Mouse (Mus musculus) hindbrain, postnatal 0 days (tissue): ENCODE results near the gene Chd1l. TPM values are rescaled to one million over a fixed set of nuclear protein-coding genes. Genes with fewer than 3 reads are reported as not detected.

Experiments used
- ATAC-seq: fragments of 200-750 bp; cut with Nextera tagmentation; 2 replicates; pipeline ENCODE4 v1.8.0; 2017; ENCODE audit warnings: mild to moderate bottlenecking, moderate TSS enrichment, moderate library complexity
- DNase-seq: peaks from one replicate; pipeline ENCODE4 v3.0.0-alpha.2; 2015; ENCODE audit warnings: low spot score
- H3K27ac ChIP-seq: fragments of 300-500 bp; sonication (generic); 2 replicates; pipeline ENCODE4 v1.5.1; 2014; ENCODE audit warnings: mild to moderate bottlenecking
- H3K27me3 ChIP-seq: fragments of 300-500 bp; sonication (generic); 2 replicates; pipeline ENCODE4 v1.6.1; 2014; ENCODE audit warnings: low read length, mixed read lengths; ENCODE audit not compliant: insufficient read depth
- H3K36me3 ChIP-seq: fragments of 300-500 bp; sonication (generic); 2 replicates; pipeline ENCODE4 v1.6.1; 2014; ENCODE audit warnings: low read length, mixed read lengths; ENCODE audit not compliant: insufficient read depth
- H3K4me1 ChIP-seq: fragments of 300-500 bp; sonication (generic); 2 replicates; pipeline ENCODE4 v1.6.1; 2014; ENCODE audit warnings: antibody characterized with exemption, low read length, mixed read lengths; ENCODE audit not compliant: insufficient read depth
- H3K4me2 ChIP-seq: fragments of 300-500 bp; sonication (generic); 2 replicates; pipeline ENCODE4 v1.6.1; 2014; ENCODE audit warnings: low read depth, mild to moderate bottlenecking, low read length, moderate library complexity, mixed read lengths
- H3K4me3 ChIP-seq: fragments of 300-500 bp; sonication (generic); 2 replicates; pipeline ENCODE4 v1.5.1; 2014; ENCODE audit warnings: low read length
- H3K9ac ChIP-seq: fragments of 300-500 bp; sonication (generic); replicated peaks from 2 replicates; pipeline ENCODE4 v1.6.1; 2014; ENCODE audit warnings: mild to moderate bottlenecking, low read length, moderate library complexity, mixed read lengths
- H3K9me3 ChIP-seq: fragments of 300-500 bp; sonication (generic); 2 replicates; pipeline ENCODE4 v1.6.1; 2016; ENCODE audit warnings: low read length, mixed read lengths
- CTCF ChIP-seq: IDR thresholded peaks from 2 replicates; pipeline ENCODE4 v1.5.1; 2016; ENCODE audit warnings: antibody characterized with exemption, control low read depth, low read depth
- WGBS: fragments of 180-500 bp; shearing (Covaris S2); extraction: QIAGEN DNeasy Blood & Tissue Kit; methylation state at CpG from one replicate; pipeline ENCODE4 v1.1.7; 2014; 5-methylcytosine and 5-hydroxymethylcytosine counted together
- polyA plus RNA-seq: library from polyadenylated mRNA; unstranded; fragments of >200 nt; fragmentation: Nextera tagmentation; extraction: Ambion mirVana; gene quantifications from 2 replicates; pipeline ENCODE4 v1.2.1, GENCODE M21; 2015
- total RNA-seq: library from RNA; depleted of rRNA; stranded (reverse); fragments of >200 nt; gene quantifications from 2 replicates; pipeline ENCODE4 v1.2.3, GENCODE M21; 2014; rRNA removed

Gene Chd1l
- 5.7 and 7.7 TPM in 2 replicates for total RNA-seq
- polyA plus RNA-seq = 8.7 and 8.9 TPM in 2 replicates

GRCm38 (mm10) chr3:97609845-97610410 lies at the start of gene Chd1l:
Gene Chd1l (minus strand): TSS chr3:97610203.
- peak; percentile 95 for DNase-seq
- TF ChIP-seq CTCF = peak; percentile 85
- Histone ChIP-seq H3K4me1 (peaks cover 5% of the 10 kb centered on the region; the same call in 1 of the 2 replicates), H3K9me3 (no peaks in the 10 kb centered on the region), H3K4me2 (peak within 1 kb of the TSS; percentile 71), H3K9ac (peak within 1 kb of the TSS; percentile 75), H3K4me3 (peak within 1 kb of the TSS; percentile 84), H3K27ac (peak within 1 kb of the TSS; percentile 86), H3K27me3 (no peaks in the 10 kb centered on the region), H3K36me3 (no peaks in the 10 kb centered on the region)
- WGBS = under 1% methylated on average over 56 of the region's 56 CpGs
- ATAC-seq = peak; percentile 95

- Histone ChIP-seq H3K27ac (no peak overlapping the region), H3K4me1 (0 out of 2 replicates have a peak, but pooled peaks cover 10% of the 10 kb centered on the region), H3K27me3 (no peaks in the 10 kb centered on the region), H3K36me3 (peaks cover 18% of the 10 kb centered on the region; the same call in 1 of the 2 replicates), H3K9me3 (no peaks in the 10 kb centered on the region), H3K9ac (peak overlapping the region; percentile 74; the same call in 1 of the 2 replicates), H3K4me2 (peak overlapping the region; percentile 89), H3K4me3 (no peak overlapping the region)
- ATAC-seq (no peak), DNase-seq (no peak)
- 85% methylated on average over 7 of the region's 7 CpGs for WGBS
- TF ChIP-seq CTCF = no peak
Measured at GRCm38 (mm10) chr3:97659746-97660145, 49.7 kb upstream of the Chd1l start.

GRCm38 (mm10) chr3:97658426-97659193 lies 48.6 kb upstream of the Chd1l start:
- Histone ChIP-seq H3K27ac (peak overlapping the region; percentile 46; the same call in 1 of the 2 replicates), H3K4me2 (peak overlapping the region; percentile 89), H3K4me3 (peak overlapping the region; percentile 75), H3K9me3 (no peaks in the 10 kb centered on the region), H3K4me1 (0 out of 2 replicates have a peak, but pooled peaks cover 10% of the 10 kb centered on the region), H3K9ac (peak overlapping the region; percentile 74), H3K36me3 (peaks cover 8% of the 10 kb centered on the region; the same call in 1 of the 2 replicates), H3K27me3 (no peaks in the 10 kb centered on the region)
- WGBS = 1% methylated on average over 49 of the region's 50 CpGs
- DNase-seq = no peak
- peak; percentile 71; the same call in 1 of the 2 replicates for ATAC-seq
- no peak for TF ChIP-seq CTCF

GRCm38 (mm10) chr3:97657655-97658411 lies 47.8 kb upstream of the Chd1l start, which contains the start of gene Prkab2:
Gene Prkab2 (plus strand): TSS chr3:97658193.
- TF ChIP-seq CTCF = no peak
- ATAC-seq (peak; percentile 98), DNase-seq (peak; percentile 98)
- H3K27ac ChIP-seq = peak within 1 kb of the TSS; percentile 49; the same call in 1 of the 2 replicates
- H3K9me3 ChIP-seq = no peaks in the 10 kb centered on the region
- 1% methylated on average over 50 of the region's 51 CpGs for WGBS
- 0 out of 2 replicates have a peak, but pooled peaks cover 10% of the 10 kb centered on the region for H3K4me1 ChIP-seq
- H3K27me3 ChIP-seq = no peaks in the 10 kb centered on the region
- H3K36me3 ChIP-seq = peaks cover 4% of the 10 kb centered on the region; the same call in 1 of the 2 replicates
- H3K4me2 ChIP-seq = peak within 1 kb of the TSS; percentile 89
- H3K4me3 ChIP-seq = peak within 1 kb of the TSS; percentile 75
- peak within 1 kb of the TSS; percentile 74 for H3K9ac ChIP-seq

GRCm38 (mm10) chr3:97654901-97655300 lies 44.9 kb upstream of the Chd1l start:
- Histone ChIP-seq H3K27me3 (no peaks in the 10 kb centered on the region), H3K27ac (no peak overlapping the region), H3K4me1 (0 out of 2 replicates have a peak, but pooled peaks cover 7% of the 10 kb centered on the region), H3K36me3 (no peaks in the 10 kb centered on the region), H3K4me2 (no peak overlapping the region), H3K9me3 (no peaks in the 10 kb centered on the region), H3K9ac (no peak overlapping the region), H3K4me3 (no peak overlapping the region)
- DNase-seq = no peak
- 85% methylated on average over 8 of the region's 8 CpGs for WGBS
- no peak for ATAC-seq
- peak; percentile 54 for TF ChIP-seq CTCF

GRCm38 (mm10) chr3:97653781-97654180 lies 43.8 kb upstream of the Chd1l start:
- TF ChIP-seq CTCF = no peak
- Histone ChIP-seq H3K9me3 (no peaks in the 10 kb centered on the region), H3K4me1 (no peaks in the 10 kb centered on the region), H3K9ac (no peak overlapping the region), H3K27ac (no peak overlapping the region), H3K4me3 (no peak overlapping the region), H3K36me3 (no peaks in the 10 kb centered on the region), H3K4me2 (no peak overlapping the region), H3K27me3 (no peaks in the 10 kb centered on the region)
- no peak for DNase-seq
- 92% methylated on average over 5 of the region's 5 CpGs for WGBS
- ATAC-seq = no peak
